Mouse (Mus musculus) small intestine, adult 2 months (tissue): ENCODE results near the gene Gm44790. TPM values are rescaled to one million over a fixed set of nuclear protein-coding genes. Genes with fewer than 3 reads are reported as not detected.

Source experiments
- H3K27ac ChIP-seq: fragments of 200-500 bp; 2 replicates; pipeline ENCODE4 v1.5.1; 2012; ENCODE audit warnings: low read depth, low read length, control low read depth, inconsistent platforms; ENCODE audit not compliant: insufficient read depth
- H3K27me3 ChIP-seq: fragments of 200-500 bp; 2 replicates; pipeline ENCODE4 v1.6.1; 2012; ENCODE audit warnings: mild to moderate bottlenecking, moderate library complexity, low read length, inconsistent platforms; ENCODE audit not compliant: control insufficient read depth, insufficient read depth
- H3K36me3 ChIP-seq: fragments of 200-500 bp; 2 replicates; pipeline ENCODE4 v1.6.1; 2012; ENCODE audit warnings: mild to moderate bottlenecking, low read length, control low read depth, inconsistent platforms; ENCODE audit not compliant: control insufficient read depth, insufficient read depth
- H3K4me1 ChIP-seq: fragments of 200-500 bp; 2 replicates; pipeline ENCODE4 v1.6.1; 2012; ENCODE audit warnings: low read length, inconsistent platforms, mixed read lengths; ENCODE audit not compliant: control insufficient read depth, insufficient read depth, insufficient read length
- H3K4me3 ChIP-seq: fragments of 200-500 bp; 2 replicates; pipeline ENCODE4 v1.5.1; 2012; ENCODE audit warnings: low read depth, mild to moderate bottlenecking, control low read depth, inconsistent platforms, low read length, moderate library complexity
- CTCF ChIP-seq: fragments of 200-500 bp; IDR thresholded peaks from 2 replicates; pipeline ENCODE4 v1.5.1; 2012; ENCODE audit warnings: low read depth, mild to moderate bottlenecking, control low read depth, inconsistent platforms, low read length, moderate library complexity, mixed read lengths; ENCODE audit not compliant: insufficient replicate concordance, insufficient read length; ENCODE audit errors: extremely low read depth
- POLR2A ChIP-seq: fragments of 200-500 bp; IDR thresholded peaks from 2 replicates; pipeline ENCODE4 v1.6.1; 2012; ENCODE audit warnings: low read depth, mild to moderate bottlenecking, control low read depth, inconsistent platforms, low read length, moderate library complexity
- WGBS: fragments of 180-500 bp; shearing (Covaris S2); methylation state at CpG from one replicate; pipeline ENCODE4 v1.1.7; 2018; 5-methylcytosine and 5-hydroxymethylcytosine counted together
- polyA plus RNA-seq: library from polyadenylated mRNA; depleted of rRNA; stranded (reverse); fragments of >200 nt; gene quantifications from 2 replicates; pipeline ENCODE4 v1.2.3, GENCODE M21; 2012

Gene Gm44790
- polyA plus RNA-seq, 1 experiment = 9.2 TPM

DNA sequence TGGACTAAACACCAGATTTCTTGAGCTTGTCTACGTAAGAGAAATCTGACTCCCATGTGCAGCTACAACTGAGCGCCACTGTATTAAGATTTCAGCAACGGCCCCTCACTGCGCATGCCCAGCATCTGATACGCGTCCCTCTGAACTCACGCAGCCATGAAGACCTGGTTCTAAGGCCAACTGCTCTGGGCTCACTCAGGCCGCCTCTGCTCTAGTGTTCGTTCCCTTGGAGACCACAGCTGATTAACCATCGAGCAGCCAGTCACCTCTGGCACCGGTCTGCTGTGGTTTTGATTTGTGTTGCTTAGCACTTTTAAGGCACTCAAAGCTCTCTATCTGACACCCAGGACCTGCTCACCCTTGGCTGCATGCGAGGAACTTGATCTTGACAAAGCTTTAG is 39.1 kb upstream of the Gm44790 start:
- H3K27me3 ChIP-seq = no peaks in the 10 kb centered on the region
- TF ChIP-seq CTCF = no peak
- TF ChIP-seq POLR2A = no peak
- no peak overlapping the region for H3K4me3 ChIP-seq
- no peaks in the 10 kb centered on the region for H3K4me1 ChIP-seq
- 90% methylated on average over 12 of the region's 12 CpGs for WGBS
- H3K36me3 ChIP-seq = peaks cover 42% of the 10 kb centered on the region
- no peak overlapping the region for H3K27ac ChIP-seq

DNA sequence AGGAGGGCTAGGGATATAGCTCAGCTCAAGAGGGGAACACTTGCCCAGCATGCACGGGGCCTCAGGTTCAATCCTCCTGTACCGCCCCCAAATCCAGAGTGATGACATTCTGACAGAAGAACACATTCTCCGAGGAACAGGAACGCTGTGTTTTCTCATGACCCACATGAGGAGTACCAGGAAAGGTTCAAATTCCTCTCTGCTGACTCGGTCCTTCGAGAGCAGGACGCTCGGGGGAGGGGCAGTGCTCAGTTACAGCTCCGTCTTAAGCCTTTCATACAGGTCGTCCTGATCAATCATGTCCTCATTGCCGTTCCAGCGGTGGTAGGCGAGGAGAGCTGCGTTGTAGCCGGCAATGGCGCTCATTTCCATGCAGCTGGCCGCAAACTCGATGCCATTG is 38.0 kb upstream of the Gm44790 start:
- TF ChIP-seq POLR2A (no peak), CTCF (no peak)
- Histone ChIP-seq H3K27me3 (no peaks in the 10 kb centered on the region), H3K4me1 (no peaks in the 10 kb centered on the region), H3K27ac (no peak overlapping the region), H3K4me3 (no peak overlapping the region), H3K36me3 (peaks cover 42% of the 10 kb centered on the region)
- WGBS = 81% methylated on average over 18 of the region's 18 CpGs

DNA sequence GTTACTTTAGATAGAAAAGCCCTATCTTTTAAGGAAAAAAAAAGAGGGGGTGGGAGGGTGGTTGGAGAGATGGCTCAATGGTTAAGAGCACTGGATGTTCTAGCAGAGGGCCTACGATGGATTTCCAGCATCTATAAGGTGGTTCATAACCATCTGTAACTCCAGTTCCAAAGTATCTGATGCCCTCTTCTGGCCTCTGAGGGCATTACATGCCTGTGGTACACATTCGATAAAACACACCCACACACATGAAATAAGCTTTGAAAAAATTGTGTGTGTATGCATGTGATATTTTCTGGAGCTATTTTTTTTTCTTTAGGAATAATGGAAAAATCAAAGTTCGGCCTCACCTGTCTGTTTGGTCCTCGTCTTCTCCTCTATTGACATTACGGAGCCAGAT is 35.1 kb upstream of the Gm44790 start:
- TF ChIP-seq CTCF (no peak), POLR2A (no peak)
- no peak overlapping the region for H3K4me3 ChIP-seq
- H3K27ac ChIP-seq = no peak overlapping the region
- 94% methylated on average over 5 of the region's 5 CpGs for WGBS
- peaks cover 2% of the 10 kb centered on the region; the same call in 1 of the 2 replicates for H3K4me1 ChIP-seq
- no peaks in the 10 kb centered on the region for H3K27me3 ChIP-seq
- H3K36me3 ChIP-seq = peaks cover 44% of the 10 kb centered on the region

DNA sequence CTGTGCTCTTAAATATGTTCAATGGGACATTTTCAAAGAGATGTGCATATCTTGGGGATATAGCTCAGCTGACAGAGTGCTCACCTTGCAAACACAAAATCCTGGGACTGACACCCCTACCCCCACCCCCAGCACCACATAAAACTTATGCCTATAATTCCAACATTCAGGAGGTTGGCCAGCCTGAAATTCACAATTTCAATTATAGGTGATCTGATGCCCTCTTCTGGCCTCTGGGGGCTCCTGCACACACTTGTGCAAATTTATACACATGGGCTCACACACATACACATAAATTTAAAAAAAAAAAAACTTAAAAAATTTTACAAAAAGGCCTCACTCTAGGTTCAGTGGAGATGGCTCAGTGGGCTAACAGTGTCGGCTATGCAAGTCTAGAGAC is 33.3 kb upstream of the Gm44790 start:
- WGBS = 94% methylated on average over 1 of the region's 1 CpGs
- peaks cover 7% of the 10 kb centered on the region; the same call in 1 of the 2 replicates for H3K4me1 ChIP-seq
- H3K27ac ChIP-seq = no peak overlapping the region
- H3K36me3 ChIP-seq = peaks cover 40% of the 10 kb centered on the region
- no peak for TF ChIP-seq CTCF
- no peak for TF ChIP-seq POLR2A
- no peak overlapping the region for H3K4me3 ChIP-seq
- no peaks in the 10 kb centered on the region for H3K27me3 ChIP-seq

DNA sequence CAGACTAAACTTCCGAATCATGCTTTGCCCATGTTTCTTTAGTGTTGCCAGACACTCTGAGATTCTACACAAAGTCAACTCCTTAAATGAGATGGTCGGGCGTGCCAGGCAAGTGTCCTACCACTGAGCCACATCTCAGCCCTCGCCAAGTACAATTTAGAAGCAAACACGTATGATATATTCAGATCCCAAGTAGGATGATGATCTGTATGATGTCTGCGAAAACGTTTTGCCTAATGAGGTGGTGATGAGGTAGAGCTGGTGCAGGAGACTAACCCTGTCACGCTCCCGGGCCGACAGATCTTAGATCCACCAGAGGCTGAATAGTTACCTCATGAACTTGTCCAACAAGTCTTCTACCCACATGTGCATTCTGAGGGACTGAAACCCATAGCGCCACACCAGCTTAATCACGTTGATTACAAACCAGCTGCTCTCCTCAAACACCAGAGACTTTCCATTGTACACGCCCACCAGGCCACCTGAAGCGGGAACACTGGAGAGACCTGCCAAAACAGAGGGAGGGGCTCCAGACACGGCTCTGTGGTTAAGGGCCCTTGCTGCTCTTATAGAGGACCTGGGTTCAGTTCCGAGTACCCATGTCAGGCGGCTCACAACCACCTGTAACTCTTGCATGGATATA is 32.3 kb upstream of the Gm44790 start:
- WGBS = 74% methylated on average over 17 of the region's 17 CpGs
- H3K4me3 ChIP-seq = no peak overlapping the region
- TF ChIP-seq POLR2A (no peak), CTCF (no peak)
- no peaks in the 10 kb centered on the region for H3K27me3 ChIP-seq
- no peak overlapping the region for H3K27ac ChIP-seq
- H3K36me3 ChIP-seq = peaks cover 30% of the 10 kb centered on the region
- H3K4me1 ChIP-seq = peaks cover 7% of the 10 kb centered on the region; the same call in 1 of the 2 replicates

DNA sequence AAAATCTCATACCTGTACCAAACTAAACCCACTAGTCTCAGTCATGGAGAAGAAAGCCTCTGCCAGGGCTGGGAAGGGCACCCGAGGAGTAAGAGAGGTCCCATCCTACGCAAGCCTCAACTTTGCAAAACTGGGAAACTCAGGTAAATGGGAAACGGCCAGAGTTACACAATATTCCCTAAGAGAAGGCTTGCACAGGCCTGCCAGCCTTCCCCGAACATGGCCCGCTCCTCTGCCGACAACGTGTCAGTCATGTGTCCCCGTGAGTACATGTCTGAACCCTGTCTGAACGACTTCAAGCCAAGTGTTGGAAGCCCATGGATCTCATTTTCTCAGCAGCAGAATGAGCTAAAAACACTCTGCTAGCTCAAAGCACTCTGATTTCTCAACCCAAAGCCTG is 31.4 kb upstream of the Gm44790 start:
- H3K36me3 ChIP-seq = peaks cover 25% of the 10 kb centered on the region
- H3K27me3 ChIP-seq = no peaks in the 10 kb centered on the region
- TF ChIP-seq POLR2A (no peak), CTCF (no peak)
- H3K4me1 ChIP-seq = peaks cover 7% of the 10 kb centered on the region; the same call in 1 of the 2 replicates
- WGBS = 86% methylated on average over 9 of the region's 9 CpGs
- H3K4me3 ChIP-seq = no peak overlapping the region
- no peak overlapping the region for H3K27ac ChIP-seq

DNA sequence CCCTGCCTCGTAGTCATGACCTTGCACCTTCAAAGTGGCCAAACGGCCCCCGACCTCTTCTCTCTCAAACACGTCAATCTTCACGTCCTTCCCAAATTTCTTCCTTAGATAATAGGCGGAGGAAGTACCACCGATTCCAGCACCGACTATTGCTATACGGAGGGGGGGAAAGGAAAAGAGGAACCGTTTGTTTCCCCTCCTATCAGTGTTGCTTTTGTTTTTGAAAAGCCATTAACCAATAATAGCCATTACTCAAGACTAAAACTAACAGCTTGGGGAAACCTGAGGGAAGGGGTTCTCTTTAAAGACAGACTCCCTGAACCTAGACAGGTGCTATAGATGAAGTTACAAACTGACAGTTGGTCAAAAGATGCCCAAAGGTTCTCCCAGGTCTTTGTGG is 30.5 kb upstream of the Gm44790 start:
- Histone ChIP-seq H3K4me3 (peak overlapping the region; percentile 81), H3K27me3 (no peaks in the 10 kb centered on the region), H3K4me1 (peaks cover 7% of the 10 kb centered on the region; the same call in 1 of the 2 replicates), H3K27ac (no peak overlapping the region), H3K36me3 (peaks cover 17% of the 10 kb centered on the region)
- no peak for TF ChIP-seq POLR2A
- TF ChIP-seq CTCF = no peak
- WGBS = 18% methylated on average over 10 of the region's 10 CpGs
